Mouse (Mus musculus) 3134 (cell line): Measurements from ENCODE around the gene Psg23.
"Not testable (repeated sequence)": the region's sequence is repeated elsewhere in the genome, so short reads cannot be mapped to it uniquely, and the experiment has no call there.

Experiments used
- DNase-seq: peaks from one replicate; pipeline ENCODE4 v3.0.0-alpha.2; 2011; ENCODE audit warnings: low spot score; ENCODE audit not compliant: insufficient read length; ENCODE audit errors: extremely low read depth

The Psg23 gene

DNA sequence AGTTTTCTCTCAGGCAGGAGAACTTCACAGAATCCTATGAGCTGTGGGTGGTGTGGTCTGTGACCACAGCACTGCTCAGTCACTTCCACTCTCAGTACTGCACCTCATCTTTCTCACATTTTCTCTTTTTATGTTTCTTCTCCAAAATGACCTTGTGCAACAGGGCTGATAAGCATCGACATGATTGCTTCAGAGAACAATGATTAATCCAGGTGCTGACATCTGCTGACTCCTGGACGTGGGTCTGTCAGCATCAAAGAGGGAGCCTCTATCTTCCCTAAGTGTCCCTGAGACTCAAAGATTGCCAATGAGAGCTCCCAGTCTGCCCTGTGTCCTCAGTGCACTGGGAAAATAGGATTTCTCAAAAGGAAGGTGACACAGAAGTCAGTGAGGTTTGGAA, at the start of gene Psg23:
TSS of gene Psg23 (minus strand) at position 101 of the 400 bp plus-strand sequence.
- not testable (repeated sequence) for DNase-seq

GRCm38 (mm10) chr7:18656625-18657024, 40.3 kb upstream of the Psg23 start, which contains the start of gene Psg21:
TSS of gene Psg21 (minus strand) at chr7:18656725.
- not testable (repeated sequence) for DNase-seq

DNA sequence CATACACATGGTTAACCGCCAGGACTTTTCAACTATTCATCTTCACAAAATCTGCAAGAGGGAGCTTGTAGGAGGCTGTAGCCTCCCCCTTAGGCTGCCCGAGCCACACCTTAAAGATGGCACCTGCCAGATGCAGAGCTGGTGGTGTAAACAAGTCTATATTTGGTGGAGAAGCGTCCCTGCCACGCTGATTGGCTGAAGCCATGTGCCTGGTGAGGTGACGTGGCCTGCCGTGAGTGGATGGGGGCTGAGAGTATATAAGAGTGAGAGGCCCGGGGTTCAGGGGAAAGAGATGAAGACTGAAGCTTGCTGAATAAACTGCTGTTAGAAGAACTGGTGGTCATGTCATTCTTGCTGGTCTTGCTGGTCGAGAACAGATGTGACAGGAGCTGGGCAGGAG, 10.6 kb upstream of the Psg23 start:
- peak; percentile 10 for DNase-seq

DNA sequence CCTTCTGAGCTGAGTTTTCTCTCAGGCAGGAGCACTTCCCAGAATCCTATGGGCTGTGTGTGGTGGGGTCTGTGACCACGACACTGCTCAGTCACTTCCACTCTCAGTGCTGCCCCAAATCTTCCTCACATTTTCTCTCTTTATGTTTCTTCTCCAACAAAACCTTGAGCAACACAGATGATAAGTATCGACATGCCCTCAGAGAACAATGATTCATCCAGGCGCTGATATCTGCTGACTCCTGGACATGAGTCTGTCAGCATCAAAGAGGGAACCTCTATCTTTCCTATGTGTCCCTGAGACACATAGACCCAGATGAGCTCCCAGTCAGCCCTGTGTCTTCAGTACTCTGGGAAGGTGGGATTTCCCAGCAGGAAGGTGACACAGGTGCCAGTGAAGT, 49.1 kb downstream of the Psg23 start, which contains the start of gene Psg27:
TSS of gene Psg27 (minus strand) at position 101 of the 400 bp plus-strand sequence.
- DNase-seq: no peak

- DNase-seq: no peak
Observed at GRCm38 (mm10) chr7:18559850-18560249, 56.5 kb downstream of the Psg23 start.
